Mouse (Mus musculus): ENCODE data around the gene Hist1h4c.

- no peak for TF ChIP-seq CTCF (IDR thresholded peaks at IDR 0.05; ENCODE audit: control insufficient read depth, insufficient read depth, insufficient replicate concordance, low read depth, low read length)
- no peak for TF ChIP-seq POLR2A (IDR thresholded peaks at IDR 0.05; ENCODE audit: control insufficient read depth, low read depth, low read length)
These were observed 47.3 kb upstream of the Hist1h4c start, which contains the start of gene Hist1h3c for GRCm38 (mm10) chr13:23745381-23746161.

Measured in testis, adult 2 months (tissue).